ENCODE assay signal across 25 mouse cellular contexts in genomic region chr11:28216316-28216715, GRCm38 (mm10).
DNase-seq lines count a peak whose midpoint lies in the region; ATAC-seq and TF ChIP-seq lines count a peak whose summit lies in the region.
"Had no signal": no experiment of that assay in that cellular context is flagged by ENCODE, and none has a peak within 500 bp of the region (broad histone marks: within the 10 kb centered on the region; RNA-seq: fewer than 3 reads in every experiment).

No protein-coding gene starts in this region.

- H3K27ac ChIP-seq in forebrain, embryonic 14.5 days (ENCODE audit: low read depth, low read length), result no peak overlapping the region
- H3K27ac ChIP-seq in forebrain, embryonic 13.5 days, result no peak overlapping the region
- H3K27ac ChIP-seq: embryonic facial prominence, embryonic 12.5 days; forebrain, embryonic 12.5 days; hindbrain, embryonic 14.5 days; limb, embryonic 15.5 days; liver, embryonic 14.5 days; midbrain, embryonic 15.5 days; neural tube, embryonic 12.5 days had no signal

- no peak for TF ChIP-seq POLR2A in brain, embryonic 14.5 days (IDR thresholded peaks at IDR 0.05; ENCODE audit: borderline replicate concordance, extremely low read depth, insufficient read depth, insufficient read length, poor library complexity, severe bottlenecking)

- no peak overlapping the region for H3K4me3 ChIP-seq in forebrain, embryonic 14.5 days (ENCODE audit: low read depth, low read length)
- H3K4me3 ChIP-seq in forebrain, embryonic 13.5 days, result no peak overlapping the region
- H3K4me3 ChIP-seq: embryonic facial prominence, embryonic 12.5 days; forebrain, embryonic 12.5 days; limb, embryonic 15.5 days; midbrain, embryonic 15.5 days; neural tube, embryonic 12.5 days had no signal

- 70% methylated on average over 1 of the region's 1 CpGs for WGBS in forebrain, embryonic 14.5 days
- 88% methylated on average over 1 of the region's 1 CpGs for WGBS in forebrain, embryonic 13.5 days

- no peak overlapping the region for H3K4me2 ChIP-seq in forebrain, embryonic 14.5 days (ENCODE audit: low read length)
- H3K4me2 ChIP-seq in forebrain, embryonic 13.5 days, result no peak overlapping the region
- H3K4me2 ChIP-seq: embryonic facial prominence, embryonic 12.5 days; forebrain, embryonic 12.5 days; heart, embryonic 11.5 days; hindbrain, embryonic 14.5 days; limb, embryonic 15.5 days; lung, embryonic 14.5 days; midbrain, embryonic 15.5 days; neural tube, embryonic 12.5 days had no signal

- H3K9ac ChIP-seq in forebrain, embryonic 14.5 days (ENCODE audit: low read length), result no peak overlapping the region
- no peak overlapping the region for H3K9ac ChIP-seq in forebrain, embryonic 13.5 days
- H3K9ac ChIP-seq: embryonic facial prominence, embryonic 12.5 days; forebrain, embryonic 12.5 days; hindbrain, embryonic 14.5 days; limb, embryonic 15.5 days; liver, embryonic 14.5 days; lung, embryonic 14.5 days; midbrain, embryonic 15.5 days; neural tube, embryonic 12.5 days had no signal

- peak; percentile 5 for DNase-seq in forebrain, embryonic 14.5 days (ENCODE audit: low spot score)
- DNase-seq in kidney, adult 9 months, result peak; percentile 4
- DNase-seq in kidney, adult 11 months, result no peak
- peak; percentile 24 for DNase-seq in brain, embryonic 14.5 days (ENCODE audit: low read depth)
- DNase-seq in kidney, postnatal 10 days, result peak; percentile 32
- no peak for DNase-seq in layer of hippocampus, adult 8-10 months (ENCODE audit: low spot score in 2 of 2)
- no peak for DNase-seq in embryo, embryonic 11 days
- DNase-seq: adrenal gland, adult 2 months; cerebellum, adult 9-11 months; gastrocnemius, postnatal 10 days; heart, postnatal 10 days; layer of hippocampus, adult 9-11 months; lung, embryonic 14.5 days; lung, postnatal 36 days; thymus, adult 18-20 months; thymus, postnatal 36 days had no signal

- H3K36me3 ChIP-seq in forebrain, embryonic 14.5 days (ENCODE audit: control insufficient read depth, insufficient read depth, low read length), result no peaks in the 10 kb centered on the region
- H3K36me3 ChIP-seq in forebrain, embryonic 13.5 days (ENCODE audit: poor library complexity, severe bottlenecking), result no peaks in the 10 kb centered on the region
- H3K36me3 ChIP-seq: embryonic facial prominence, embryonic 12.5 days; forebrain, embryonic 12.5 days; limb, embryonic 15.5 days; midbrain, embryonic 15.5 days; neural tube, embryonic 12.5 days had no signal

- H3K27me3 ChIP-seq in forebrain, embryonic 14.5 days (replicated peaks; ENCODE audit: control insufficient read depth, insufficient read depth, low read length), result no peaks in the 10 kb centered on the region
- H3K27me3 ChIP-seq in forebrain, embryonic 13.5 days, result no peaks in the 10 kb centered on the region
- H3K27me3 ChIP-seq: embryonic facial prominence, embryonic 12.5 days; forebrain, embryonic 12.5 days; limb, embryonic 15.5 days; midbrain, embryonic 15.5 days; neural tube, embryonic 12.5 days had no signal

- no peak for ATAC-seq in forebrain, embryonic 14.5 days
- no peak for ATAC-seq in forebrain, embryonic 13.5 days
- ATAC-seq: midbrain, embryonic 15.5 days had no signal

- no peaks in the 10 kb centered on the region for H3K4me1 ChIP-seq in forebrain, embryonic 14.5 days (ENCODE audit: control insufficient read depth, insufficient read depth, low read length)
- H3K4me1 ChIP-seq in forebrain, embryonic 13.5 days, result no peaks in the 10 kb centered on the region
- H3K4me1 ChIP-seq: embryonic facial prominence, embryonic 12.5 days; forebrain, embryonic 12.5 days; limb, embryonic 15.5 days; midbrain, embryonic 15.5 days; neural tube, embryonic 12.5 days had no signal

- H3K9me3 ChIP-seq in forebrain, embryonic 14.5 days (replicated peaks; ENCODE audit: control insufficient read depth, low read length), result 0 out of 2 replicates have a peak, but pooled peaks cover 4% of the 10 kb centered on the region
- H3K9me3 ChIP-seq in forebrain, embryonic 13.5 days (replicated peaks), result peaks cover 6% of the 10 kb centered on the region; the same call in 1 of the 2 replicates
- H3K9me3 ChIP-seq: embryonic facial prominence, embryonic 12.5 days; forebrain, embryonic 12.5 days; limb, embryonic 15.5 days; midbrain, embryonic 15.5 days; neural tube, embryonic 12.5 days had no signal

- TF ChIP-seq CTCF in brain, embryonic 14.5 days (IDR thresholded peaks at IDR 0.05; ENCODE audit: borderline replicate concordance, extremely low read depth, insufficient read depth, insufficient read length), result no peak

Comparison
In these comparisons a context has a peak if more than half of its experiments do, and no peak if none do; other contexts are left out.
1. DNase-seq: peak in forebrain, embryonic 14.5 days (single experiment), kidney, adult 9 months (single experiment), brain, embryonic 14.5 days (single experiment) and kidney, postnatal 10 days (single experiment); none in kidney, adult 11 months (single experiment), layer of hippocampus, adult 8-10 months (0 of 2) and embryo, embryonic 11 days (single experiment).